Mouse (Mus musculus): ENCODE data around the gene 1700086D15Rik. TPM values are rescaled to one million over a fixed set of nuclear protein-coding genes. Genes with fewer than 3 reads are reported as not detected.

The 1700086D15Rik gene
- polyA plus RNA-seq, 2 experiments, result not detected

GRCm38 (mm10) chr11:65139030-65139429, 20.7 kb downstream of the 1700086D15Rik start:
- H3K27me3 ChIP-seq (ENCODE audit: control insufficient read depth, insufficient read depth, low read length), result no peaks in the 10 kb centered on the region
- no peaks in the 10 kb centered on the region for H3K9me3 ChIP-seq (ENCODE audit: control insufficient read depth, low read length)
- no peaks in the 10 kb centered on the region for H3K36me3 ChIP-seq (replicated peaks; ENCODE audit: control insufficient read depth, insufficient read depth, low read depth)
- WGBS (ENCODE audit: insufficient replicate concordance), result 56% methylated on average over 3 of the region's 3 CpGs
- no peak overlapping the region for H3K27ac ChIP-seq
- no peak for TF ChIP-seq CTCF (IDR thresholded peaks at IDR 0.05; ENCODE audit: low read depth)
- TF ChIP-seq EP300 (IDR thresholded peaks at IDR 0.05; ENCODE audit: low read depth), result no peak
- H3K4me3 ChIP-seq (ENCODE audit: insufficient read depth in 1 of 2, low read depth in 2 of 2, low read length in 2 of 2), result no peak overlapping the region
- H3K4me1 ChIP-seq (replicated peaks; ENCODE audit: control insufficient read depth in 2 of 2, insufficient read depth in 2 of 2, low read length in 1 of 2), result no peaks in the 10 kb centered on the region
- no peak overlapping the region for H3K4me2 ChIP-seq (ENCODE audit: low read depth)
- DNase-seq (ENCODE audit: low read depth in 3 of 3, low spot score in 3 of 3) (no peak), ATAC-seq (ENCODE audit: insufficient read depth) (no peak)
- H3K9ac ChIP-seq (replicated peaks), result no peak overlapping the region

GRCm38 (mm10) chr11:65137145-65137652, 22.5 kb downstream of the 1700086D15Rik start:
- no peaks in the 10 kb centered on the region for H3K4me1 ChIP-seq (replicated peaks; ENCODE audit: control insufficient read depth in 2 of 2, insufficient read depth in 2 of 2, low read length in 1 of 2)
- no peak overlapping the region for H3K27ac ChIP-seq
- H3K4me2 ChIP-seq (ENCODE audit: low read depth), result no peak overlapping the region
- no peaks in the 10 kb centered on the region for H3K36me3 ChIP-seq (replicated peaks; ENCODE audit: control insufficient read depth, insufficient read depth, low read depth)
- TF ChIP-seq EP300 (IDR thresholded peaks at IDR 0.05; ENCODE audit: low read depth) (no peak), CTCF (IDR thresholded peaks at IDR 0.05; ENCODE audit: low read depth) (no peak)
- H3K9me3 ChIP-seq (ENCODE audit: control insufficient read depth, low read length), result no peaks in the 10 kb centered on the region
- H3K9ac ChIP-seq (replicated peaks), result no peak overlapping the region
- WGBS (ENCODE audit: insufficient replicate concordance), result 63% methylated on average over 2 of the region's 2 CpGs
- no peak overlapping the region for H3K4me3 ChIP-seq (ENCODE audit: insufficient read depth in 1 of 2, low read depth in 2 of 2, low read length in 2 of 2)
- ATAC-seq (ENCODE audit: insufficient read depth) (peak; percentile 55; the same call in 1 of the 2 replicates), DNase-seq (ENCODE audit: low read depth in 3 of 3, low spot score in 3 of 3) (peak in 2 of 3 experiments; percentile 2 to 11)
- no peaks in the 10 kb centered on the region for H3K27me3 ChIP-seq (ENCODE audit: control insufficient read depth, insufficient read depth, low read length)

- ATAC-seq (ENCODE audit: insufficient read depth) (no peak), DNase-seq (ENCODE audit: low read depth in 3 of 3, low spot score in 3 of 3) (no peak)
- WGBS (ENCODE audit: insufficient replicate concordance), result 60% methylated on average over 8 of the region's 8 CpGs
- Histone ChIP-seq H3K4me2 (ENCODE audit: low read depth) (no peak overlapping the region), H3K4me1 (replicated peaks; ENCODE audit: control insufficient read depth in 2 of 2, insufficient read depth in 2 of 2, low read length in 1 of 2) (no peaks in the 10 kb centered on the region), H3K9ac (replicated peaks) (no peak overlapping the region), H3K9me3 (ENCODE audit: control insufficient read depth, low read length) (no peaks in the 10 kb centered on the region), H3K4me3 (ENCODE audit: insufficient read depth in 1 of 2, low read depth in 2 of 2, low read length in 2 of 2) (no peak overlapping the region), H3K36me3 (replicated peaks; ENCODE audit: control insufficient read depth, insufficient read depth, low read depth) (no peaks in the 10 kb centered on the region), H3K27me3 (ENCODE audit: control insufficient read depth, insufficient read depth, low read length) (no peaks in the 10 kb centered on the region; the same call in 1 of the 2 replicates), H3K27ac (no peak overlapping the region)
- no peak for TF ChIP-seq CTCF (IDR thresholded peaks at IDR 0.05; ENCODE audit: low read depth)
- TF ChIP-seq EP300 (IDR thresholded peaks at IDR 0.05; ENCODE audit: low read depth), result no peak
Measured at GRCm38 (mm10) chr11:65135251-65135739, 24.4 kb downstream of the 1700086D15Rik start.

- WGBS (ENCODE audit: insufficient replicate concordance), result 67% methylated on average over 4 of the region's 4 CpGs
- Histone ChIP-seq H3K4me3 (ENCODE audit: insufficient read depth in 1 of 2, low read depth in 2 of 2, low read length in 2 of 2) (no peak overlapping the region), H3K4me1 (replicated peaks; ENCODE audit: control insufficient read depth in 2 of 2, insufficient read depth in 2 of 2, low read length in 1 of 2) (no peaks in the 10 kb centered on the region), H3K36me3 (replicated peaks; ENCODE audit: control insufficient read depth, insufficient read depth, low read depth) (no peaks in the 10 kb centered on the region), H3K27ac (no peak overlapping the region), H3K9ac (replicated peaks) (no peak overlapping the region), H3K4me2 (ENCODE audit: low read depth) (no peak overlapping the region), H3K27me3 (ENCODE audit: control insufficient read depth, insufficient read depth, low read length) (no peaks in the 10 kb centered on the region; the same call in 1 of the 2 replicates), H3K9me3 (ENCODE audit: control insufficient read depth, low read length) (no peaks in the 10 kb centered on the region)
- DNase-seq (ENCODE audit: low read depth in 3 of 3, low spot score in 3 of 3) (no peak), ATAC-seq (ENCODE audit: insufficient read depth) (no peak)
- TF ChIP-seq CTCF (IDR thresholded peaks at IDR 0.05; ENCODE audit: low read depth) (no peak), EP300 (IDR thresholded peaks at IDR 0.05; ENCODE audit: low read depth) (no peak)
Measured at GRCm38 (mm10) chr11:65133661-65134060, 26.0 kb downstream of the 1700086D15Rik start.

GRCm38 (mm10) chr11:65129110-65129509, 30.6 kb downstream of the 1700086D15Rik start:
- Histone ChIP-seq H3K4me3 (ENCODE audit: insufficient read depth in 1 of 2, low read depth in 2 of 2, low read length in 2 of 2) (no peak overlapping the region), H3K9ac (replicated peaks) (no peak overlapping the region), H3K27me3 (ENCODE audit: control insufficient read depth, insufficient read depth, low read length) (no peaks in the 10 kb centered on the region; the same call in 1 of the 2 replicates), H3K36me3 (replicated peaks; ENCODE audit: control insufficient read depth, insufficient read depth, low read depth) (no peaks in the 10 kb centered on the region), H3K4me1 (replicated peaks; ENCODE audit: control insufficient read depth in 2 of 2, insufficient read depth in 2 of 2, low read length in 1 of 2) (no peaks in the 10 kb centered on the region), H3K27ac (no peak overlapping the region), H3K4me2 (ENCODE audit: low read depth) (no peak overlapping the region), H3K9me3 (ENCODE audit: control insufficient read depth, low read length) (no peaks in the 10 kb centered on the region)
- TF ChIP-seq CTCF (IDR thresholded peaks at IDR 0.05; ENCODE audit: low read depth), result peak; percentile 39
- no peak for TF ChIP-seq EP300 (IDR thresholded peaks at IDR 0.05; ENCODE audit: low read depth)
- ATAC-seq (ENCODE audit: insufficient read depth) (no peak), DNase-seq (ENCODE audit: low read depth in 3 of 3, low spot score in 3 of 3) (no peak)
- WGBS (ENCODE audit: insufficient replicate concordance), result 59% methylated on average over 4 of the region's 4 CpGs

All from liver, embryonic 14.5 days (tissue).